Mouse (Mus musculus): Measurements from ENCODE around the gene Slc30a3.

DNA sequence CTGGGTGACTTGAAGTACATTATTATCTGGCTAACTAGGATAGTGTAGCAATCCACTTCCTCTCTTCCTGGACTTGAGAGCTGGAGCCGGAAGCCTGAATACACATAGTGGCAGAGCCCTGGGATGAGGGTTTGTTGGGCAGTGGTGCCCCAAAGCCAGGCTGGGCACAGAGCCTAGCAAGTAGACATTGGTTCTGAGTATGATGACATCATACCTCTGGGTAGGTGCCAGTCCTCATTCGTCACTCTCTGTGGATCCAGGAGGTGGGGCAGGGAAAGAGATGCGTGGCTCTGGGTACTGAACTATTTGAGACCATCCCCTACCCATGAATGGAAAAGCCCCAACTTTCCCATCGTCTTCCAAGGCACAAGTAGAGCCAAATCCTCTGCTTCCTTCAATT, 41.7 kb upstream of the Slc30a3 start:
- TF ChIP-seq POLR2A (IDR thresholded peaks at IDR 0.05; ENCODE audit: insufficient read depth, low read length), result no peak
- TF ChIP-seq CTCF (IDR thresholded peaks at IDR 0.05; ENCODE audit: low read depth, low read length), result no peak
- no peak for TF ChIP-seq EP300 (IDR thresholded peaks at IDR 0.05; ENCODE audit: insufficient read depth, low read depth, low read length)

Measured in ES-Bruce4 (cell line).